Mouse (Mus musculus) urinary bladder, adult 18-20 months (tissue): Measurements from ENCODE around the gene Tead2.

Source experiments
- DNase-seq, 2 experiments: peaks; one replicate each; pipeline ENCODE4 v3.0.0; 2022; ENCODE audit warnings: low spot score in 2 of 2, mixed read lengths in 2 of 2

The Tead2 gene

DNA sequence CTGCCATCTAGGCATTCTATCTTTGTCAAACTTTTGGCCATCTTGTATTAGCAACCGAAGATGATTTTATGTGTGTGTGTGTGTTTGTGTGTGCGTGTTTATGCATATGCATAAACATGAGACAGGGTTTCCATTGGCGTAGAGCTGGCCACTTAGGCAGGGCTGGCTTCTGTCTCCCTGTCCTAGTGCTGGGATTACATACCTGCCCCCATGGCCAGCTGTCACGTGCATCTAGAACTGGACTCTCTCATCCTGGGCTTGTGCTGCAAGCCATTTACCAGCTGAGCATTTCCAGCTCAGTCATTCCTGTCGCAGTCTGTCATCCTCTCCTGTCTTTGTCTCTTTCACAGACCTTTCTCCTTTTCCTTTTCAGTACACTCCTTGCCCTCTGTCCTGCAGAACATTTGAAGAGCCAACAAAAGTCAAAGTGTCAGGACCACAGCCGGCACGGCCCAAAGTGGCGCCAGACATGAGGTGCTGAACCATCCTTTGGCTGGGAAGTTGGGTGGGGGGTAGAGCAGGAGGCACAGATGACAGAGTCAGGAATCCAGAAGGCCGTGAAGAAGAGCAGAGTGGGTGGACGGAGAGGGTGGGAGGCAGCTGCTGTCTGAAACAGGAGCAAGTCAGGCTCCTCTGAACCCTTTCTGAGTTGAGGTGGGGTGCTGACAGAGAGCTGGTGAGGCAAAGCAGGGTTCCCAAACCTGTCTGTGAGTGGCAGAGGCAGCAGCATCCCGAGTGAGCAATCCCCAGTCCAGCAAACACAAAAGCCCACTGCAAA is 41.7 kb downstream of the Tead2 start:
- DNase-seq = no peak

DNA sequence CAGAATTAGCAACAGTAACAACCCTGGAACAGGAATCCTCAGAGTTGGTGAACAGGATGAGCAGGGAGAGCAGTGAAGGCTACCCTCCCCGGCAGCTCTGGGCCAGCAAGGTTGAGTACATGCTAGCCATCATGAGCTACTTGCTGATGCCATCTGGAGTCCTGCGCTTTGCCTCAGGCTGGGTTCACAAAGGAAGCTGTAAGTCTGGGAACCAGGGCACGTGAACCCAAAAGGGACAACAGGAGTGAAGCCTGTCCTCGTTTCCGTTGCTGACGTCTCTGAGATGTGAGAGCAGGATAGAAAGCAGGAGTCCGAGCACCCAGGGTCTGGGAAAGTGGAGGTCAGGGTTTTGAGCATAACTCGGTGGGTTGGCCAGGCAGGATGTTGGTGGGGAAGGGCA is 43.7 kb downstream of the Tead2 start:
- no peak for DNase-seq

DNA sequence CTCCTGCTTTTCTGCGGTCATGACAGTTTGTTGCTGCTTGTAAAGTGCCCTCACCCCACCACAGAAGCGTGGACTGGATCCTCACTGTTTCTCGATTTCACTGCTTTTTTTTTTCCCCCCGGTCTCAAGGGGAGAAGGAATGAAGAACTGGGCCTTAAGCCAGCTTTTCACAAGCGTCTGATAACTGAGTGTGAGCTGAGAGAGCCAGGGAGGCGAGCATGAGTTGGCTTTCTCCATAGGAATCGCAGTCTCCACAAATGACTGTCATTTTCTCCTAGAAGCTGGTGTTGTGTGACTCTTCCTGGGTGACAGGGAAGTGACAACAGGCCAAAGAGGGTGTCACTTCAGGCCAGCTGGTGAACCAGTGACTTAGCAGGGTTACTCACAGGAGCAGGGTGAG is 46.7 kb downstream of the Tead2 start:
- no peak for DNase-seq

DNA sequence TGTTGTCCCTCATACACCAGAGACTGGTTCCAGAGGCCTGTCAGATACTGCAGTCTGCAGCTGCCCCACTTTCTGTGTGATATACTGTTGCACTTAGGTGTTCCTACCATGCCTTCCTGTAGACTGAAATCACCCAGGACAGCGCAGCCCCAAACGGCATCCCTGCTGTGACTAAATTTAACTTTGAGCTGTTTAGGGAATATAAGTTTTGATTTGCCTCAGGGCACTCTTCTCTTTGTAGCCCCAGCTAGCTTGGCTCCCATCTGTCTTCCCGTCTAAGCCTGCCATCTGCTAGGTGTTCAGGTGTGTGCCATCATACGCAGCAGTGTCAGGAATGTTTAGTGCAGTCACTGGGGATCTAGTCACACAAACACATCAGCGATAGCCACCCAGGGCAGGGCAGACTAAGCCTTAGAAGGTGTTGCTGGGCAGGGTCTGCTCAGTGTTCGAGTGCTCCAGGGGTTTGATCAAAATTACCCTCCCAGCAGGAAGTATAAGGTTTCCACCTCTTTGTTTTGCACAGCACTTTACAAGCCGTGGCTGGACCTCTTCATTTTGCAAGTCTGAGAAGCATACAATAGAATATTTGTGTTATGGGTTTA is 47.6 kb downstream of the Tead2 start:
- no peak for DNase-seq

DNA sequence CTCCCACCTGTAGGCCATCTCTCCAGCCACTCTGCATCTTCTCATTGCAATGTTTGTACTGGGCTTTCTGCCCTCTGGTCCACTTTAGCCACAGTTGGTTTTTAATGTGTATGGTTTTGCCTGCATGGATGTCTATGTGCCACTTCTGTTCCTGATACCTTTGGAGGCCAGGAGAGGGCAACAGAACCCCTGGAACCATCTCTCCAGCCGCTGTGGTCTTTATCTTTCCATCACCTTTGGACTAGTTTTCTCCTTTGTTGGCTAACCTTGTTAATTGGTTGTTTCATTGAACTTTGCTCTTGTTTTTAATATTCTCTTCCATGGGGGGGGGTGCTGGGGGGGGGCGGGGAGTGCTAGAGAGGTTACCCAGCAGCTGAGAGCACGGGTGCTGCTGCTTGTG is 48.8 kb downstream of the Tead2 start:
- DNase-seq = no peak

DNA sequence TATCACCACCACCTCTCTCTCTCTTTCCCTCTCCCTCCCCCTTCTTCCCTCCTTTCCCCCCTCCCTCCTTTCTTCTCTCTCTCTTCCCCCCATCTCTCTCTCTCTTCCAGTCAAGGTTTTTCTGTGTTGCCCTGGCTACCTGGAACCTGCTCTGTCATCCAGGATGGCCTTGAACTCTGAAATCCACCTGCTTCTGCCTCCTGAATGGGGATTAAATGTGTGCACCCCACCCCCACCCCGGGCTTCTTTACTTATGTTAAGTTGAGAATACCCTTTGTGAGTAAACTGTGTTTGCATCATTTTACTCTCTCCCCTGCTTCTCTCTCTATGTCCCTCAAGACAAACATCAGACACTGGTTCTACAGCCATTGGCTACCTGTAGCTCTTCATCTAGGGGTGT is 50.0 kb downstream of the Tead2 start:
- no peak for DNase-seq

DNA sequence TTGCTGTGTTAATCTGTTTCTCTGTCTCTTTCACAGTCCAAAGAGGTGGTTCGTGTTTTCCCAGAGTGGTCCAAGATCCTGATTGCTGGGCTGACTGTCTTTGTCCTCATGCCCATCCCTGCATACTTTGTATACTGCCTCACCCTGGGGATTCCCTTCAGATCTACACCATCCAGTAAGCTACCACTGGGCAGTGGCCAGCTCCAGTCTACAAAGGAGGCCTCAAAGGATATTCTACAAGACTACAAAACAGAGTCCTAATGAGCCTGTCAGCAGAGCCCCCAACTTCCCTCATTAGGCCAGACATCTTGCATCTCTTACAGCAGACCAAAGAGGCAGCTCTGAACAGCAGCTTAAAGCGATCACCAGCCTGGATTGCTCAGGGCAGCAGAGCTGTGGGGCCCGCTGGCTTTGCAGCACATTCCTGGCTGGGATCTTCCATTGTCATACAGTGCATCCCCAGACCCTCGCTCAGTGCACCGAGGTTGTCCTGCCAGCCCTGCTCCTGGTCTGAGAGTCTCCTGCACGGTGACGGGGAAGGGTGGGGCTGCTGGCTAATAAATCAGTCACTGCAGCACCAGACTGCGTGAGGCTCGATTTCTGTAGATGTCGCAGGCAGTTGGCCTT is 57.3 kb downstream of the Tead2 start:
- no peak for DNase-seq

DNA sequence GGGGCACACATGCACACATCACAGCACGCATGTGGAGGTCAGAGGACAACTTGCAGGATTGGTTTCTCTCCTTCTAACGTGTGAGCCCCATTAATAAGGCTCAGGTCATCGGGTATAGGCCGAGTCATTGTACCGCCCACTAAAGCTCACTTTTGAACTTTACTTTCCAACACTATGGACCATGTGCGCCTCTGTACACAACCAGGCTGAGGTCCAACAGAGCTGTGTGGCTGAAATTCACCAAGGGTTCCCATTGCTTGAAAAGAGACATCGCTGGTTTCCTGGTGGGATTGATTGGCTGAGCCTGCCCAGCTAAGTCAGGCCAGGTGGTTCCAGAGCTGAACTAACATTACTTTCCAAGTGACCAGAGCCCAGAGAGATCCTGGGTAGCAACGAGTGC is 58.1 kb downstream of the Tead2 start:
- DNase-seq = no peak

DNA sequence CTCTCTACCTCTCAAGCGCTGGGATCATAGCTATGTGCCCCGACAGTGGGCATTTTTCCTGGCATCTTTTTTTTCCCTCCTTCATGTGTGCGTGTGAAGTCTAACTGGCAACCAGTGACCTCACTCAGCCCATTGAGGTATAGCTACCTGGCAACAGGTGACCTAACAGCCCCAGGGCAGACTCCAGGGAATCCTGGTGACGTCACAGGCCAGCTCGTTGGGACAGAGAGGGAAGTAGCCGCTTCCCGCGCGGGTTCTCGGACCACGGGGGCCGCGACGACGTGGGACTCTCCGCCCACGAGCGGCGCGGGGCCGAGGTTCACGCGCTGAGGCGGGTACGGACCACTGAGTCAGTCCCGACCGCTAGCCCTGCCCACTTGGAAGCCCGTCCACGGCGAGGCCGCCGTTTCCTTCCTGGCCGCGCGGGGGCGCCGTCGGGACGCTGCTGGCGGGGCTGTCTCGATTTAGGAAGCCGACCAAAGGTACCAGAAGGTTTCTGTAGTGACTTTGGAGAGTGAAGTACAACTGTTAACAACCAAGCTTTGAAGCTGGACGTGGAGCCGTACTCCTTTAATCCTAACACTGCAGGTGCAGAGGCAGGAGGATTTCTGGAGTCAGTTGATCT is 61.7 kb downstream of the Tead2 start, which contains the start of gene Slc6a21:
Slc6a21 (plus strand) TSS at position 378 of the 625 bp plus-strand sequence.
- DNase-seq = peak; percentile 56 to 75
